Mouse (Mus musculus): Measurements from ENCODE around the gene Ap3d1. TPM values are rescaled to one million over a fixed set of nuclear protein-coding genes. Genes with fewer than 3 reads are reported as not detected.

Gene Ap3d1
- 31.5 and 40.3 TPM in 2 replicates for total RNA-seq (2015)
- total RNA-seq (2017), result 34.7 and 48.7 TPM in 2 replicates

DNA sequence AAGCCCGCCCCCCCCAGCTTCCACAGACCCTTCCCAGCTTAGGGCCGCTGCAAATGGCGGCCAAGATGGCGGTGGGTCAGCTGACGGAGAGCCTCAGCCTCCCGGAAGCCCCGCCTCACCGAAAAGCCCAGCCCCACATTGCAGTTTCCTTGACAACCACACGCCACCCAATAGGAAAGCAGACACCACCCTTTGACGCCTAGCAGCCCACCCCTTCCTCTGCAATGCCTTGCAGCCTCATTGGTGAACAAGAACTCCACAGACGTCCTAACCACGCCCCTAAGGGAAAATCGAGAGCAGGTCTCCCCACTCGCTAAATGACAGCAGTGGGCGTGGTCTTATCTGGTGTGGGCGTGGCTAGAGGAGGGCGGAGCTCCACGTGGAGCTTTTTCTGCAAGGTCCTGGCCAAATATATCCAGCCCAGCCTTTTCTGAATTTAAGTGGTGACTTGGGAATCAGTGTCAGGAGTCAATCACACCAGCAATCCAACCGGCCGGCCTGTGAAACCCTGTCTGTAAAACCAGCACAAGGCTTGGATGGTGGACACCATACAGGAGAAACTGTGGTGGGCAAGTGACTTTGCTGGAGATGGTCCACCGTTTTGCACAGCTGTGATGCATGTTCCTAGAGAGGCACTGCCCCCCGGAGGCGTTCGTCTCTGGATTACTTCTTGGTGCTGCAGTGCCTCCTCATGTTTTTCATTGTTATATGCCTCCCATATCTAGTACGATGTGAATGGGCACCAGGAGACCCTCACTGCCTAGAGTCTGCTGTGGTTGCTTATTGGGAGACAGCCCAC is at the start of gene Ap3d1:
TSS of gene Ap3d1 (minus strand) at position 85 of the 799 bp plus-strand sequence.
- peak; percentile 97 for ATAC-seq (replicated peaks; ENCODE audit: poor library complexity)

GRCm38 (mm10) chr10:80791476-80792174 is 49.6 kb upstream of the Ap3d1 start:
- ATAC-seq (replicated peaks; ENCODE audit: poor library complexity), result peak; percentile 38

DNA sequence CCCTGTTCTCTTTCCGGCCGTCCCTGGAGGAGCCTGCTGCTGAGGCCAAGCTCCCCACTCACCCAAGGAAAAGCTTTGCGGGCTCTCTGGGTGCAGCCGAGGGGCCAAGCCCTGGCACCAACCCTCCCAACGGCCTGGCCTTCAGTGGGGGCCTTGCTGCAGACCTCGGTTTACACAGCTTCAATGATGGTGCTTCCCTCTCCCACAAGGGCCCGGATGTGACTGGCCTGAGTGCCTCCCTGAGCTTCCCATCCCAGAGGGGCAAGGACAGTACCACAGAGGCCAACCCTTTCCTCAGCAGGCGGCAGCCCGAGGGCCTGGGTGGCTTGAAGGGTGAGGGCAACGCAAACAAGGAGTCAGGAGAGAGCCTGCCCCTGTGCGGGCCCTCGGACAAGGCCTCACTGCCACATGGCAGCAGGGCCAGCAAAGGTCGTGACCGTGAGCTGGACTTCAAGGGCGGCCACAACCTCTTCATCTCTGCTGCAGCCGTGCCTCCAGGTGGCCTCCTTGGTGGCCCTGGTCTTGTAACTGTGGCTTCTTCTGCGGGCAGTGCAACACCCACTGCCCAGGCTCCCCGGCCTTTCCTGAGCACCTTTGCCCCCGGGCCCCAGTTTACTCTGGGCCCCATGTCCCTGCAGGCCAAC is 48.8 kb upstream of the Ap3d1 start:
- no peak for ATAC-seq (replicated peaks; ENCODE audit: poor library complexity)

GRCm38 (mm10) chr10:80787517-80787916 is 45.5 kb upstream of the Ap3d1 start:
- ATAC-seq (replicated peaks; ENCODE audit: poor library complexity), result no peak

GRCm38 (mm10) chr10:80785963-80786362 is 43.9 kb upstream of the Ap3d1 start:
- ATAC-seq (replicated peaks; ENCODE audit: poor library complexity), result no peak

- no peak for ATAC-seq (replicated peaks; ENCODE audit: poor library complexity)
These were observed 42.8 kb upstream of the Ap3d1 start for GRCm38 (mm10) chr10:80784871-80785270.

DNA sequence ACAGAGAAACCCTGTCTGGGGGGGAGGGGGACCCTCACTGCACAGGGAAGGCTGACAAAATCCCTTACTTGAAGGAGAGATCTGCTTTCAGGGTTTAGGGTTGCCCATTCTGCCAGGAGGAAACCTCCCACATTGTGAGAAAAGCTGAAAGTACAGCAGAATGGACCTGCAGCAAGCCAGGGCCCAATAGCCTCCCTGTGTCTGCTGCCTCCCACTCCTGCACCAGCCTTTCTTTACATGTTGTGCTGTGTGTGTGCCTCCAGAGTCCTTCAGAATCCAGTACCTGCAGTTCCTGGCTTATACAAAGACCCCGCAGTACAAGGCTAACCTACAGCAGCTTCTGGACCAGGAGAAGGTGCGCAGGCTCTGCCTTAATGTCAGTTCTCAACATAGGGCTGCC is 42.2 kb upstream of the Ap3d1 start:
- ATAC-seq (replicated peaks; ENCODE audit: poor library complexity), result no peak

GRCm38 (mm10) chr10:80779565-80779964 is 37.5 kb upstream of the Ap3d1 start:
- no peak for ATAC-seq (replicated peaks; ENCODE audit: poor library complexity)

DNA sequence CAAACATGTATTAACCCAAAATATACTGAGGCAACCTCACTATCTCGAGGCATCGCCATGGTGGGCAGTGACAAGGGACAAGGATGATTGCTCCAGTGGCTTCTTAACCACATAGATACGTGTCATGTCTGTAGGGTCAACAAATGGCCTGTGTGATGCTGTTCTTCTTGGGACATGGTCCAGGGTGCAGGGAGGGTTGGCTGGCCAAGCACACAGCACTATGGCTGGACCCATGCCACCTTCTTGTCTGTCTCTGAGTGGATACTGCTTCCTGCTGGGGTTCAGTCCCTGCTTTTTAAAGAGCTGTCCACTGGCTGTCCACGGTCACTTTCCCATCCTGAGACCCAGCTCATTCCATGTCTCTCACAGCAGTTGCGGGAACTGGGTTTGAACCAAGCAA is 35.1 kb upstream of the Ap3d1 start:
- ATAC-seq (replicated peaks; ENCODE audit: poor library complexity), result no peak

GRCm38 (mm10) chr10:80776358-80776869 is 34.4 kb upstream of the Ap3d1 start:
- ATAC-seq (replicated peaks; ENCODE audit: poor library complexity), result no peak

- ATAC-seq (replicated peaks; ENCODE audit: poor library complexity), result no peak
These were observed 33.7 kb upstream of the Ap3d1 start for GRCm38 (mm10) chr10:80775731-80776130.

- 0 out of 2 replicates have a peak, but pooled peaks have one; percentile 2 for ATAC-seq (replicated peaks; ENCODE audit: poor library complexity)
These were observed 32.9 kb upstream of the Ap3d1 start for GRCm38 (mm10) chr10:80774981-80775380.

DNA sequence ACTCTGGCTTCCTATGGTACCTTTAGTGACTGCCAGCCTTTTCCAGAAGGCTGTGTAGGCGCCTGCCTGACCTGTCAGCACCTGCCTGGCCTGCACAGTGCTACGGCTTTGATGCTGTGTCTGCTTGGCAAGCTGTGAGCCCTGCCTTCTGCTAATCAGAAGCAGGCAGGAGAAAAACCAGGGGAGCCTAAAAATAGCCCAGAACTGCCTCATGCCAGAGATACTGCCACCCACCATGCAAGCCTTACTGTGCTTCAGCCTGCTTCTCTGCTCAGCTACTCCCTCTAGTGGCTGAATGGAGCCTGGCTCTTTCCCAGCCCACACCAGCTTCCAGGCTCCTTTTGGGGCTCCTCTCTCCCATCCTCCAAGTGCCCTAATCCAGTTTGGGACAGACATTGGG is 32.5 kb upstream of the Ap3d1 start:
- peak; percentile 97 for ATAC-seq (replicated peaks; ENCODE audit: poor library complexity)

DNA sequence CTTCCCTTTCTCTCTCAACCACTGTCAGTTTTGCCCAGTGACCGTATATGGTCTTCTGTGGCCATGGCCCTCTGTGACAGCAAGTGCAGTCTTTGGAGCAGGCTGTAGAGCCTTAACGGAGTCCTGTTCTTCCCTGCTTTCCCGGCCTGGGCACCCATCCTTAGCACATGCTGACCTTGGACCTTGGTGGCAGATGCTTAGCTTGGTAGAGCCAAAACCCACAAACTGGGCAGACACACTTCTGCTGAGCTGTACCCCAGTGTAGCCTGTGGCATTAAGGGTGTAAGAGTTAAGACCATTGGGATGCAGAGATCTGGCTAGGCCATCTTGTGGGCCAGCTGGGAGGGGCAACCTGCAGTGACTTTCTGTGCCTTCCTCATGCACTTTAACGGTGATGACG is 31.8 kb upstream of the Ap3d1 start:
- ATAC-seq (replicated peaks; ENCODE audit: poor library complexity), result no peak

DNA sequence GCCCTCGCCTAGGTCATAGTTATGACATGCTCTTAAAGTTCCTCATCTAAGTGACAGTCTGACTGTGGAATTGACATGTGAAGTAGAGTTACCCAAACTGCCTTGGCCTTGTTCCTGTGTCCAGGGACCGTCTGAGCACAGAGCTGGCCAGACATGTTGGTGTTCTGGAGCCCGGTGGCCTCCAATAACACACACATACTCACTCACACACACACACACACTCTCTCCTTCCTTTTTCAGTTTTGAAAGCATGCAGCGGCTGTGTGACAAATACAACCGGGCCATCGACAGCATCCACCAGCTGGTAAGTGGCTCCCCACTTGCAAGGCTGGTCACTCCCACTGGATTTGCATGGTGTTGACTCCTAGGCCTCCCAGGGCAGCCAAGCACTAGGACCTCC is 26.3 kb upstream of the Ap3d1 start:
- ATAC-seq (replicated peaks; ENCODE audit: poor library complexity), result no peak

DNA sequence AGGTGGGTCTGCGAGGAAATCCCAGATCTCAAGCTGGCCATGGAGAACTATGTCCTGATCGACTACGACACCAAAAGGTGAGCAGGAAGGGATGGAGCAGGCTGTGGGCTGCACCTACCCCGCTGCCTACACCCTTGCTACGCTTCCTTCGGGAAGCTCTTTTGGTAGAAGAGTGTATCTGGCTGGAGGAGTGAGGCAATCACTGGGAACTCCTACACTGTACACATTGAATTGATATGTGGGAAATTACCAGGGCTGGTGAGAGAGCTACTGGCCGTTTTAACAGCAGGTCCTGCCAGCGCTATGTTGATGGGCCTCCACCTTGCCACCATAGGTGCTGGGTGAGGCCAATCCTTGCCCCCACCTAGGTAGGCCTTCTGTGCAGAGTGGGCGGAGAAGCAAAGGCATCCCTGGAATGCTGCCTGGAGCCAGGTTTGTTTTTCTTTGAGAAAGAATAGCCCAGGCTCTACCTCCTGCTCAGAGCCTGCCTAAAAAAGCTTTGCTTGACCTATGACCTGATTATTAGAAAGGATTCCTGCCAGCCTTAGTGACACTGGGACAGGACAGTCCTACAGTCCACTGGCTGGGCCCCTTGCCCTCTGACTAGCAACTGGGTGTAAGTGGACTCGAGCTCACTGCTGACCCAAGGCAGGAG is 24.2 kb upstream of the Ap3d1 start:
- no peak for ATAC-seq (replicated peaks; ENCODE audit: poor library complexity)

DNA sequence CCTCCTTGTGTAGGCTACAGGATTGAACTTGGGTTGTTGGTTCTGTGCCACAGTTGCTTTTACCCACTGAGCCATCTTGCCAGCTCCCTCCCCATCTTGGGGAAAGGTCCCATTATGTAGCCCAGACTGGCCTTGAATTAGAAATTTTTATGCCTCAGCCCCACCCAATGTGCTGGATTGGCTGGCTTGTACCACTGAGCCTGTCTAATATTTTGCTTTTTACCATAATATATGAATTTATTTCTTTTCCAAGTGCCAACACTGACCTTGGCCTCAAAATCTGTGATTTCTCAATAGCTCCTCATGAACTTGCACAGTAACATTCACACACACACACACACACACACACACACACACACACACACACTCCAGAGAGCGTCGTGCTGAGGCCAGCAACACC is 23.7 kb upstream of the Ap3d1 start:
- ATAC-seq (replicated peaks; ENCODE audit: poor library complexity), result no peak

DNA sequence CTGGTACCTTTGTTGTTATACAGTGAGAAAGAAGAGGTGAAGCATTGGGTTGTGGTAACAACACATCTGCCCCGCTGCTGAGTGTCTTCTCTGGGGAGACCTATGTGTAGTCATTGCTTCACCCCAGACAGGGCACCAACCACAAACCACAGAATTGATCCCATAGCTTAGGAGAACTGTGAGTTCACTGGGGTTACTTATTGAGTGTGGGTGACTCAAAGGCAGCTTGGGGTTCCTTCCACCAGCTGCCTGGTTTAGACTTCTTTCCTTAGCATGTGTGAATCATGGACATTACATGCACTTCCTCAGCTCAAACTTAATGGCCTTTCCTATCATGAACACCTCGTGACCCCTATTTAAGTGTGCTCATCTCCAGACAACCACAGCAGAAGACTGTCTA is 21.4 kb upstream of the Ap3d1 start:
- ATAC-seq (replicated peaks; ENCODE audit: poor library complexity), result peak; percentile 89

- ATAC-seq (replicated peaks; ENCODE audit: poor library complexity), result no peak
These were observed 19.8 kb upstream of the Ap3d1 start for GRCm38 (mm10) chr10:80761821-80762220.

GRCm38 (mm10) chr10:80760596-80761524 is 18.8 kb upstream of the Ap3d1 start:
- ATAC-seq (replicated peaks; ENCODE audit: poor library complexity), result no peak

All from megakaryocyte progenitor cell, adult 5-6 weeks (primary cell).